8 mouse cellular contexts compared by ENCODE assay signal in the genomic region with DNA sequence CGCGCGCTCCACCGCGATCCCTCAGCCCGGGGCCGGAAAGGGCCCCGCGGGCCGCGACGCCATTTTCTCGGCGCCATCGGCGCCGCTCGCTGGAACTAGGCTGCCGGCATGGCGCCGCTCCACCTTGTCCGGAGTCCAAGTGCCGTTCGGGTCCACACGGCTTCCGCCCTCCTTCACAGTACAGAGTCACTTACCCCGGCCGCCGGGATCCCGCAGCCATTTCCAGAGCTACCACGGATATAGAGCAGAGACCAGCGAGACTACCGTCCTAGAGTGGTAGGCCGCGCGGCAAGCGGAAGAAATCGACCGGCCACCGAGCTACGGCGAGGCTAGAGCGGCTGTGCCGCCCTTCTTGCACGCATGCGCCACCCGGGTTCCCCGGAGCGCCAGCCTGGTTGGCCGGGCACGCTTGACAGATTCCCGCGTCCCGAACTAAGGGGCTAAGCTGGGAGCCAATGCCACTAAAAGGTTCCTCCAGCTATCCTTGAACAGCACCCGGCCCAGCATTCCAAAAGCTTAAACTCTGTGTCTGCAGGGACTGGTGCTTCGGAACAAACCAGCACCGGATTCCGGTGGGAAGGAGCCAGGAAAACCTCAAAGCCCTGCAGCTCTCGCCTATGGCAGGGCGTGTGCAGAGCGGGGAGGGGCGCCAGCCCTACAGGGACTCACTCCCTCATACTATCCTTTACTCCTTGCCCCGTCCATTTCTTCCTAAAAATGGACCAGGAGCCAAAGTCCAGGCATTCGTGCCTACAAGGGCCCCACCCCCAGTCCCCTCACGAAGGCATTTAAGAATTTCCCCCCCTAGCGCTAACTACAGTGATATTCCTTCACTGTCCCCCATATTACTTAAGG. TPM values are rescaled to one million over a fixed set of nuclear protein-coding genes. Genes with fewer than 3 reads are reported as not detected.
A peak's percentile ranks its signal among the peaks of the same experiment; 100 is the strongest.
DNase-seq lines count a peak whose midpoint lies in the region; ATAC-seq lines count a peak whose summit lies in the region.

No protein-coding gene starts in this region.

- intact Hi-C loops in gastrocnemius, postnatal 14 days (cut with DNase I; ENCODE audit: low total_unique reads) = no loop called here
- intact Hi-C loops in left cerebral cortex, postnatal 10 days (cut with DNase I) = no loop called here

- ATAC-seq in inflammation-experienced regulatory T-cells, adult 6 months = peak; percentile 84
- peak; percentile 68 for ATAC-seq in megakaryocyte progenitor cell, adult 5-6 weeks (replicated peaks; ENCODE audit: poor library complexity)

- DNase-seq in adrenal gland, adult 18-20 months (ENCODE audit: low spot score in 2 of 2) = peak; percentile 87 to 89
- peak; percentile 95 for DNase-seq in embryo, embryonic 10.5 days (ENCODE audit: low spot score)
- peak; percentile 94 for DNase-seq in gastrocnemius, postnatal 14 days
- DNase-seq in left cerebral cortex, postnatal 10 days (ENCODE audit: extremely low spot score in 1 of 2, low spot score in 2 of 2) = peak; percentile 86 to 95
- peak; percentile 95 for DNase-seq in right cerebral cortex, postnatal 10 days (ENCODE audit: low spot score in 2 of 2)
- DNase-seq in urinary bladder, postnatal 14 days (ENCODE audit: low spot score) = peak; percentile 92

RNA-seq across cellular contexts. Expression of a gene that starts 7.8 kb away (rescaled TPM):
- 10 to 100 TPM; 36.7 to 38.3 TPM for total RNA-seq in adrenal gland, adult 18-20 months (2021)
- total RNA-seq in gastrocnemius, postnatal 14 days (2021) = 10 to 100 TPM; 18.9 to 19.7 TPM
- 10 to 100 TPM; 36.4 to 52.4 (median 45.3) TPM for polyA plus RNA-seq in inflammation-experienced regulatory T-cells, adult 6 months (2017; shearing (Covaris generic))
- total RNA-seq in left cerebral cortex, postnatal 10 days (2021) = 10 to 100 TPM; 56.0 to 56.3 TPM
- total RNA-seq in megakaryocyte progenitor cell, adult 5-6 weeks (2015) = 33.0 and 37.4 TPM in 2 replicates
- total RNA-seq in megakaryocyte progenitor cell, adult 5-6 weeks (2017) = 42.9 and 56.0 TPM in 2 replicates

RNA-seq across cellular contexts. Expression of a gene that starts 7.9 kb away (rescaled TPM):
- 10 to 100 TPM; 50.0 to 60.2 TPM for total RNA-seq in adrenal gland, adult 18-20 months (2021)
- total RNA-seq in gastrocnemius, postnatal 14 days (2021) = 10 to 100 TPM; 38.5 to 40.5 TPM
- 10 to 100 TPM; 20.2 to 22.8 (median 22.4) TPM for polyA plus RNA-seq in inflammation-experienced regulatory T-cells, adult 6 months (2017; shearing (Covaris generic))
- total RNA-seq in left cerebral cortex, postnatal 10 days (2021) = 10 to 100 TPM; 62.4 to 66.6 TPM
- total RNA-seq in megakaryocyte progenitor cell, adult 5-6 weeks (2015) = 59.6 and 70.9 TPM in 2 replicates
- total RNA-seq in megakaryocyte progenitor cell, adult 5-6 weeks (2017) = 55.9 and 73.9 TPM in 2 replicates

RNA-seq across cellular contexts. Expression of a gene that starts 23.1 kb away (rescaled TPM):
- total RNA-seq in adrenal gland, adult 18-20 months (2021) = 1 to 10 TPM; 1.5 TPM
- total RNA-seq in gastrocnemius, postnatal 14 days (2021) = under 1 TPM; 0.39 to 0.51 TPM
- polyA plus RNA-seq in inflammation-experienced regulatory T-cells, adult 6 months (2017; shearing (Covaris generic)) = 10 to 100 TPM; 31.7 to 86.8 (median 66.9) TPM
- under 1 TPM; 0.28 to 0.77 TPM for total RNA-seq in left cerebral cortex, postnatal 10 days (2021)
- total RNA-seq in megakaryocyte progenitor cell, adult 5-6 weeks (2015) = 16.6 and 17.4 TPM in 2 replicates
- total RNA-seq in megakaryocyte progenitor cell, adult 5-6 weeks (2017) = 8.0 and 8.4 TPM in 2 replicates

RNA-seq across cellular contexts. Expression of a gene that starts 59.5 kb away (rescaled TPM):
- total RNA-seq in adrenal gland, adult 18-20 months (2021) = not detected
- total RNA-seq in gastrocnemius, postnatal 14 days (2021) = under 1 TPM; 0.21 to 0.22 TPM
- under 1 TPM in 1 of 3 experiments, not detected in 2; 0.28 TPM for polyA plus RNA-seq in inflammation-experienced regulatory T-cells, adult 6 months (2017; shearing (Covaris generic))
- total RNA-seq in left cerebral cortex, postnatal 10 days (2021) = 1 to 10 TPM; 4.1 to 5.6 TPM
- not detected in 2 replicates for total RNA-seq in megakaryocyte progenitor cell, adult 5-6 weeks (2015)
- not detected in 2 replicates for total RNA-seq in megakaryocyte progenitor cell, adult 5-6 weeks (2017)

Comparison
In these comparisons a context has a peak if more than half of its experiments do, and no peak if none do; other contexts are left out.
1. Peak in every context shown above with its lines: DNase-seq and ATAC-seq.